Mouse (Mus musculus): ENCODE measurements at regions not wholly inside any gene's neighbourhood (a gene's known extent, or its start where the extent isn't known, plus 50 kb on each side); places are given as distances from the start of the nearest gene placed in this dataset.
A peak's percentile ranks its signal among the peaks of the same experiment; 100 is the strongest.

GRCm38 (mm10) chr9:92919396-92919795 is 377.4 kb downstream of the Plod2 start:
- no peak overlapping the region for H3K27ac ChIP-seq (ENCODE audit: insufficient read depth, low read length)
- TF ChIP-seq CTCF (IDR thresholded peaks at IDR 0.05; ENCODE audit: borderline replicate concordance, insufficient read depth, low read length) (no peak), POLR2A (IDR thresholded peaks at IDR 0.05; ENCODE audit: low read depth, low read length) (no peak)

GRCm38 (mm10) chr9:92930231-92930966 is 388.4 kb downstream of the Plod2 start:
- H3K4me1 ChIP-seq (ENCODE audit: control insufficient read depth, insufficient read depth, low read length) = no peaks in the 10 kb centered on the region
- no peak for TF ChIP-seq POLR2A (IDR thresholded peaks at IDR 0.05; ENCODE audit: low read depth, low read length)
- TF ChIP-seq CTCF (IDR thresholded peaks at IDR 0.05; ENCODE audit: borderline replicate concordance, insufficient read depth, low read length) = no peak
- H3K27ac ChIP-seq (ENCODE audit: insufficient read depth, low read length) = no peak overlapping the region
- no peak overlapping the region for H3K4me3 ChIP-seq (ENCODE audit: insufficient read depth, low read length)

More at GRCm38 (mm10) chr9:92919396-92919795, 377.4 kb downstream of the Plod2 start:
- no peaks in the 10 kb centered on the region for H3K4me1 ChIP-seq (ENCODE audit: control insufficient read depth, insufficient read depth, low read length)
- H3K4me3 ChIP-seq (ENCODE audit: insufficient read depth, low read length) = no peak overlapping the region

GRCm38 (mm10) chr9:92937802-92938201 is 395.8 kb downstream of the Plod2 start:
- H3K4me3 ChIP-seq (ENCODE audit: insufficient read depth, low read length) = no peak overlapping the region
- TF ChIP-seq POLR2A (IDR thresholded peaks at IDR 0.05; ENCODE audit: low read depth, low read length) = no peak
- TF ChIP-seq CTCF (IDR thresholded peaks at IDR 0.05; ENCODE audit: borderline replicate concordance, insufficient read depth, low read length) = no peak
- no peak overlapping the region for H3K27ac ChIP-seq (ENCODE audit: insufficient read depth, low read length)

GRCm38 (mm10) chr9:92950092-92950491 is 408.1 kb downstream of the Plod2 start:
- TF ChIP-seq CTCF (IDR thresholded peaks at IDR 0.05; ENCODE audit: borderline replicate concordance, insufficient read depth, low read length) = 0 out of 2 replicates have a peak, but pooled peaks have one; percentile 22
- no peak for TF ChIP-seq POLR2A (IDR thresholded peaks at IDR 0.05; ENCODE audit: low read depth, low read length)
- no peak overlapping the region for H3K4me3 ChIP-seq (ENCODE audit: insufficient read depth, low read length)
- no peak overlapping the region for H3K27ac ChIP-seq (ENCODE audit: insufficient read depth, low read length)
- no peaks in the 10 kb centered on the region for H3K4me1 ChIP-seq (ENCODE audit: control insufficient read depth, insufficient read depth, low read length)

More at GRCm38 (mm10) chr9:92937802-92938201, 395.8 kb downstream of the Plod2 start:
- H3K4me1 ChIP-seq (ENCODE audit: control insufficient read depth, insufficient read depth, low read length) = peaks cover 2% of the 10 kb centered on the region; the same call in 1 of the 2 replicates

GRCm38 (mm10) chr9:92963275-92963674 is 421.3 kb downstream of the Plod2 start:
- Histone ChIP-seq H3K4me1 (ENCODE audit: control insufficient read depth, insufficient read depth, low read length) (no peaks in the 10 kb centered on the region), H3K27ac (ENCODE audit: insufficient read depth, low read length) (no peak overlapping the region), H3K4me3 (ENCODE audit: insufficient read depth, low read length) (no peak overlapping the region)
- TF ChIP-seq POLR2A (IDR thresholded peaks at IDR 0.05; ENCODE audit: low read depth, low read length) = no peak
- TF ChIP-seq CTCF (IDR thresholded peaks at IDR 0.05; ENCODE audit: borderline replicate concordance, insufficient read depth, low read length) = no peak

GRCm38 (mm10) chr9:92991759-92992158 is 449.7 kb downstream of the Plod2 start:
- no peak for TF ChIP-seq CTCF (IDR thresholded peaks at IDR 0.05; ENCODE audit: borderline replicate concordance, insufficient read depth, low read length)
- TF ChIP-seq POLR2A (IDR thresholded peaks at IDR 0.05; ENCODE audit: low read depth, low read length) = no peak
- no peaks in the 10 kb centered on the region for H3K4me1 ChIP-seq (ENCODE audit: control insufficient read depth, insufficient read depth, low read length)
- H3K4me3 ChIP-seq (ENCODE audit: insufficient read depth, low read length) = no peak overlapping the region
- H3K27ac ChIP-seq (ENCODE audit: insufficient read depth, low read length) = no peak overlapping the region

- TF ChIP-seq POLR2A (IDR thresholded peaks at IDR 0.05; ENCODE audit: low read depth, low read length) (no peak), CTCF (IDR thresholded peaks at IDR 0.05; ENCODE audit: borderline replicate concordance, insufficient read depth, low read length) (no peak)
- no peak overlapping the region for H3K4me3 ChIP-seq (ENCODE audit: insufficient read depth, low read length)
- H3K4me1 ChIP-seq (ENCODE audit: control insufficient read depth, insufficient read depth, low read length) = no peaks in the 10 kb centered on the region
- H3K27ac ChIP-seq (ENCODE audit: insufficient read depth, low read length) = no peak overlapping the region
Observed at GRCm38 (mm10) chr9:92996156-92996555, 454.1 kb downstream of the Plod2 start.

- Histone ChIP-seq H3K27ac (ENCODE audit: insufficient read depth, low read length) (no peak overlapping the region), H3K4me1 (ENCODE audit: control insufficient read depth, insufficient read depth, low read length) (no peaks in the 10 kb centered on the region), H3K4me3 (ENCODE audit: insufficient read depth, low read length) (no peak overlapping the region)
- TF ChIP-seq CTCF (IDR thresholded peaks at IDR 0.05; ENCODE audit: borderline replicate concordance, insufficient read depth, low read length) = no peak
- no peak for TF ChIP-seq POLR2A (IDR thresholded peaks at IDR 0.05; ENCODE audit: low read depth, low read length)
Observed at GRCm38 (mm10) chr9:93005182-93005953, 463.3 kb downstream of the Plod2 start.

GRCm38 (mm10) chr9:93008511-93009302 is 466.7 kb downstream of the Plod2 start:
- no peak overlapping the region for H3K27ac ChIP-seq (ENCODE audit: insufficient read depth, low read length)
- TF ChIP-seq POLR2A (IDR thresholded peaks at IDR 0.05; ENCODE audit: low read depth, low read length) = no peak
- no peak for TF ChIP-seq CTCF (IDR thresholded peaks at IDR 0.05; ENCODE audit: borderline replicate concordance, insufficient read depth, low read length)
- no peak overlapping the region for H3K4me3 ChIP-seq (ENCODE audit: insufficient read depth, low read length)
- no peaks in the 10 kb centered on the region for H3K4me1 ChIP-seq (ENCODE audit: control insufficient read depth, insufficient read depth, low read length)
